Mouse (Mus musculus): ENCODE results near the gene H1foo. TPM values are rescaled to one million over a fixed set of nuclear protein-coding genes. Genes with fewer than 3 reads are reported as not detected.

The H1foo gene
- polyA plus RNA-seq, 1 experiment: not detected

GRCm38 (mm10) chr6:115973881-115974662 lies 29.3 kb downstream of the H1foo start:
- DNase-seq (ENCODE audit: low read depth): no peak
- TF ChIP-seq CTCF (IDR thresholded peaks at IDR 0.05; ENCODE audit: borderline replicate concordance, extremely low read depth, insufficient read depth, insufficient read length) (no peak), POLR2A (IDR thresholded peaks at IDR 0.05; ENCODE audit: borderline replicate concordance, extremely low read depth, insufficient read depth, insufficient read length, poor library complexity, severe bottlenecking) (no peak)

GRCm38 (mm10) chr6:115975606-115976005 lies 30.9 kb downstream of the H1foo start:
- no peak for TF ChIP-seq POLR2A (IDR thresholded peaks at IDR 0.05; ENCODE audit: borderline replicate concordance, extremely low read depth, insufficient read depth, insufficient read length, poor library complexity, severe bottlenecking)
- TF ChIP-seq CTCF (IDR thresholded peaks at IDR 0.05; ENCODE audit: borderline replicate concordance, extremely low read depth, insufficient read depth, insufficient read length): no peak
- DNase-seq (ENCODE audit: low read depth): no peak

GRCm38 (mm10) chr6:115977810-115978209 lies 33.1 kb downstream of the H1foo start:
- DNase-seq (ENCODE audit: low read depth): no peak
- no peak for TF ChIP-seq CTCF (IDR thresholded peaks at IDR 0.05; ENCODE audit: borderline replicate concordance, extremely low read depth, insufficient read depth, insufficient read length)
- no peak for TF ChIP-seq POLR2A (IDR thresholded peaks at IDR 0.05; ENCODE audit: borderline replicate concordance, extremely low read depth, insufficient read depth, insufficient read length, poor library complexity, severe bottlenecking)

- no peak for DNase-seq (ENCODE audit: low read depth)
- TF ChIP-seq POLR2A (IDR thresholded peaks at IDR 0.05; ENCODE audit: borderline replicate concordance, extremely low read depth, insufficient read depth, insufficient read length, poor library complexity, severe bottlenecking): no peak
- TF ChIP-seq CTCF (IDR thresholded peaks at IDR 0.05; ENCODE audit: borderline replicate concordance, extremely low read depth, insufficient read depth, insufficient read length): no peak
Observed at GRCm38 (mm10) chr6:115978596-115978995, 33.9 kb downstream of the H1foo start.

DNA sequence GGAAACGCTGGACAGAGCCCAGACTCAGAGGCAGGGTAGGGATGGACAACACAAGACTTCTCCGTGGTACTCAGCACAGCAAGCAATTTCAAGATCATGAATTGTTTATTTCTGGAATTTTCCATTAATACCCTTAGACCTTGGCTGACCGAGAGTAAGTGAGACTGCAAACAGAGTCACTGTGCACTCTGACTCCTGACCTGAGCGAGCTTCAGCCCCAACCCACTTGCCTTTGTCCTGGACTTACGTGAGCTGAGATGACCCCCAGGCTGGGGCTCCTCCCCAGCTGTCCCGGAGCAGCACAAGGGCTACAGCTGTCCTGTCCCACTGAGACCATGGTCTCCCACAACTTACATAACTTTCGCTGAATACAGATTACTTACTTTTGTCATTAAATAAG lies 38.2 kb downstream of the H1foo start:
- no peak for DNase-seq (ENCODE audit: low read depth)

DNA sequence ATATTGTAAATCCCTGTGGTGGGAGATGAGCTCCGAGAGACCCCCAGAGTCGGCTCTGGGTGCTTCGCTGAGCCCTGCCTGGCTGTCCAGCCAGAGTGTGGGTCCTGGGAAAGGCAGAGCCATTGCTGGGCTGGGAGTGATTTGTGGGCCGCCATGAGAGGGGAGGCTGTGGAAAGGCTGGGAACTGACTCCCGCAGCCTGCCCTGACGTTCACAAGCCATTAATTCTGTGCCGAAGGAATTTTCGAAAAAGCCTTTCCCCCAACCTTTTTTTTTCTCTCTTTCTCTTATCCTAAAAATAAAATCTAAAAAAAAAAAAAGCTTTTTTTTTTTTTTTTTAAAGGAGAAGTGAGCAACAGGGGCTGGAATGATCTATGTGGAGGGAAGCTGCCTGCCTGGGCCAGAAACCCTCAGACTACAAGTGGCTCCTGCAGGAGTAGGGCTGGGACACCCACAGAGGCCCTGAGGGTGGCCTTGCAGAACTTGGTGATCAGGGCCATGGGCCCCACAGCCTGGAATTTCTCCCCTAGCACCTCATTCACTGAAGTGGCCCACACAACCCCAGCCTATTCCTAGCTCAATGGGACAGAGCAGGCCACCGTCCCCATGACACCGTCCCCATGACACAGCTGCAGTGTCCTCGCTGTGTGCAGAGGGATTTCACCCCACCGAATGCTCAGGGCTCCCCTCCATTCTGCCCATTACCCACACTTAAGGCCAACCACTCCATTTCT lies 38.7 kb downstream of the H1foo start:
- TF ChIP-seq POLR2A (IDR thresholded peaks at IDR 0.05; ENCODE audit: borderline replicate concordance, extremely low read depth, insufficient read depth, insufficient read length, poor library complexity, severe bottlenecking) (no peak), CTCF (IDR thresholded peaks at IDR 0.05; ENCODE audit: borderline replicate concordance, extremely low read depth, insufficient read depth, insufficient read length) (no peak)
- no peak for DNase-seq (ENCODE audit: low read depth)

More for the DNA sequence above, 38.2 kb downstream of the H1foo start:
- TF ChIP-seq POLR2A (IDR thresholded peaks at IDR 0.05; ENCODE audit: borderline replicate concordance, extremely low read depth, insufficient read depth, insufficient read length, poor library complexity, severe bottlenecking): no peak
- no peak for TF ChIP-seq CTCF (IDR thresholded peaks at IDR 0.05; ENCODE audit: borderline replicate concordance, extremely low read depth, insufficient read depth, insufficient read length)

- no peak for TF ChIP-seq POLR2A (IDR thresholded peaks at IDR 0.05; ENCODE audit: borderline replicate concordance, extremely low read depth, insufficient read depth, insufficient read length, poor library complexity, severe bottlenecking)
- no peak for TF ChIP-seq CTCF (IDR thresholded peaks at IDR 0.05; ENCODE audit: borderline replicate concordance, extremely low read depth, insufficient read depth, insufficient read length)
- no peak for DNase-seq (ENCODE audit: low read depth)
Observed at GRCm38 (mm10) chr6:115984580-115984979, 39.8 kb downstream of the H1foo start.

- no peak for DNase-seq (ENCODE audit: low read depth)
- TF ChIP-seq CTCF (IDR thresholded peaks at IDR 0.05; ENCODE audit: borderline replicate concordance, extremely low read depth, insufficient read depth, insufficient read length) (no peak), POLR2A (IDR thresholded peaks at IDR 0.05; ENCODE audit: borderline replicate concordance, extremely low read depth, insufficient read depth, insufficient read length, poor library complexity, severe bottlenecking) (no peak)
Observed at GRCm38 (mm10) chr6:115985622-115986021, 40.9 kb downstream of the H1foo start.

DNA sequence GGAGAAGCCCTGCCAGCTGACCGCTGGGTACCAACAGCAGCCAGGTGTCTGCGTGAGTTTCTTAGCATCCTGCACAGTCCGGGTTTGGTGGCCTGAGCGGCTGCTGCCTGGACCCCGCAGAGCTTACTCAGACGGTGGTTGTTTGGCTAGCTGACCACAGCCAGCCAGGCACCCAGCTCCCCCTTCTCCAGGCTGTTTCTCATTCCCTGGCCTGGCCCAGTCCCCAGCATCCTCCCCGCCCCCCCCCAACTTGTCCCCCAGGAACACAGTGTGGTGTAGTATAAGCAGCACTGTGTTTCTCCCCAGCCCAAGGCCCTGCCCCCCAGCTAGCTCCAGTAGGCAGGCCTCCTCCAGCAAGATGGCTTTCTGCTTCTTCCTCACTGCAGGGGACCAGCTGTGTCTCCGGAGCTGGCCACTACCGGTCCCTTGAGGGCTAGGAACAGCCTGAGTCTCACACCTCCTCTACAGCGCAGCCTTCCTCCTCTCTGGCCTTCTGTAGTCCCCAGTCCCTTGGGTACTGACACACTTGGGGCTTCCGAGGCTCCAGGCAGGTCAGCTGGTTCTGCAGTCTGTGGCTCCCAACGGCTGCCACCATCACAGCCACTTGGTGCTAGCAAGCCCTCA lies 41.8 kb downstream of the H1foo start:
- no peak for DNase-seq (ENCODE audit: low read depth)
- TF ChIP-seq CTCF (IDR thresholded peaks at IDR 0.05; ENCODE audit: borderline replicate concordance, extremely low read depth, insufficient read depth, insufficient read length): no peak
- TF ChIP-seq POLR2A (IDR thresholded peaks at IDR 0.05; ENCODE audit: borderline replicate concordance, extremely low read depth, insufficient read depth, insufficient read length, poor library complexity, severe bottlenecking): no peak

GRCm38 (mm10) chr6:115987096-115987747 lies 42.5 kb downstream of the H1foo start:
- peak; percentile 36 for DNase-seq (ENCODE audit: low read depth)
- TF ChIP-seq POLR2A (IDR thresholded peaks at IDR 0.05; ENCODE audit: borderline replicate concordance, extremely low read depth, insufficient read depth, insufficient read length, poor library complexity, severe bottlenecking): no peak
- no peak for TF ChIP-seq CTCF (IDR thresholded peaks at IDR 0.05; ENCODE audit: borderline replicate concordance, extremely low read depth, insufficient read depth, insufficient read length)

DNA sequence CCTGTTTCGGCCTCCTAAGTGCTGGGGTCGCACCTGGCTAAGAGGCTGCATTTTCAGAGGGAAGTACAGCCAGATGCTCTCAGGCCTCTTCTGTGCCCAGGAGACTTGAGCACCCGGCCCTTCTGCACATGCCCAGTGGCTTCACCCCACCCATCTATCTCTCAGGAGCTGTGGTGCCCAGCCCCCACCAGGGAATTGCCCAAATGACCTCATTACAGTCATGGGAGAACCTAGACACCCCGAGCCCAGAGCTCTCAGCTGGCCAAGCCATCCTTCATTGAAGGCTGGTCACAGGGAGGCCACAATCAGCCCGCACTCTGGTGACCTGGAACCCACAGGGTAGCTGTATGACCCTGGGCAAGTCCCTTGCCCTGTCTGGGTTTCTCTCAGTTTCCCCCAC lies 44.3 kb downstream of the H1foo start:
- TF ChIP-seq POLR2A (IDR thresholded peaks at IDR 0.05; ENCODE audit: borderline replicate concordance, extremely low read depth, insufficient read depth, insufficient read length, poor library complexity, severe bottlenecking) (no peak), CTCF (IDR thresholded peaks at IDR 0.05; ENCODE audit: borderline replicate concordance, extremely low read depth, insufficient read depth, insufficient read length) (no peak)

More for the DNA sequence above, 44.3 kb downstream of the H1foo start:
- DNase-seq (ENCODE audit: low read depth): no peak
